Mouse (Mus musculus) left cerebral cortex, postnatal 4 days (tissue): ENCODE results near the gene Olfr196. TPM values are rescaled to one million over a fixed set of nuclear protein-coding genes. Genes with fewer than 3 reads are reported as not detected.
"Not testable (repeated sequence)": the region's sequence is repeated elsewhere in the genome, so short reads cannot be mapped to it uniquely, and the experiment has no call there.

Source experiments
- DNase-seq: peaks from one replicate; pipeline ENCODE4 v3.0.0-alpha.2; 2022
- intact Hi-C: fragments of 180-260 bp; cut with DNase I; formaldehyde crosslinking; loops from one replicate; pipeline ENCODE4 v1.15.1; 2025
- total RNA-seq, 2 experiments: library from RNA; stranded (reverse); gene quantifications; 2 replicates each; pipeline ENCODE4 v1.2.3; 2021

Gene Olfr196
- not detected for total RNA-seq

- no peak for DNase-seq
- intact Hi-C loops = no loop called here
Observed at GRCm38 (mm10) chr16:59170354-59170753, at the start of gene Olfr196. TSS of gene Olfr196 (minus strand) at chr16:59170454.

- intact Hi-C loops, DNase-seq: not testable (repeated sequence)
Observed at GRCm38 (mm10) chr16:59219667-59220066, 49.4 kb upstream of the Olfr196 start, which contains the start of gene Olfr199. TSS of gene Olfr199 (minus strand) at chr16:59219767.

GRCm38 (mm10) chr16:59217861-59218260 lies 47.6 kb upstream of the Olfr196 start:
- intact Hi-C loops, DNase-seq: not testable (repeated sequence)

GRCm38 (mm10) chr16:59203433-59203832 lies 33.2 kb upstream of the Olfr196 start, which contains the start of gene Olfr198:
TSS of gene Olfr198 (minus strand) at chr16:59203533.
- intact Hi-C loops, DNase-seq: not testable (repeated sequence)

GRCm38 (mm10) chr16:59151996-59152395 lies 18.3 kb downstream of the Olfr196 start:
- DNase-seq = no peak

GRCm38 (mm10) chr16:59146746-59147145 lies 23.5 kb downstream of the Olfr196 start, which contains the start of gene Olfr195:
TSS of gene Olfr195 (plus strand) at chr16:59147046.
- DNase-seq = no peak
- intact Hi-C loops = no loop called here

More at GRCm38 (mm10) chr16:59151996-59152395, 18.3 kb downstream of the Olfr196 start:
- intact Hi-C loops = no loop called here

- intact Hi-C loops = no loop called here
- DNase-seq = no peak
Observed at GRCm38 (mm10) chr16:59141105-59141504, 29.1 kb downstream of the Olfr196 start.

GRCm38 (mm10) chr16:59130740-59131139 lies 39.5 kb downstream of the Olfr196 start:
- no peak for DNase-seq
- intact Hi-C loops = no loop called here

- no peak for DNase-seq
- intact Hi-C loops = no loop called here
Observed at GRCm38 (mm10) chr16:59120969-59121368, 49.3 kb downstream of the Olfr196 start, which contains the start of gene Olfr194. TSS of gene Olfr194 (minus strand) at chr16:59121069.

Other genes with a start within 250 kb of the Olfr196 start
- not detected for gene Olfr181, start 241.7 kb downstream of the Olfr196 start, total RNA-seq
- gene Olfr180, start 241.1 kb downstream of the Olfr196 start, total RNA-seq = not detected
- not detected for gene Olfr183, start 175.1 kb downstream of the Olfr196 start, total RNA-seq
- not detected for gene Olfr186, start 140.2 kb downstream of the Olfr196 start, total RNA-seq
- gene Olfr187, start 130.7 kb downstream of the Olfr196 start, total RNA-seq = not detected
- gene Olfr190, start 92.4 kb downstream of the Olfr196 start, total RNA-seq = not detected
- gene Olfr191, start 80.6 kb downstream of the Olfr196 start, total RNA-seq = not detected
- gene Olfr193, start 58.6 kb downstream of the Olfr196 start, total RNA-seq = not detected
- not detected for gene Olfr194, start 49.4 kb downstream of the Olfr196 start, total RNA-seq
- gene Olfr195, start 23.4 kb downstream of the Olfr196 start, total RNA-seq = not detected
- gene Olfr198, start 33.1 kb upstream of the Olfr196 start, total RNA-seq = not detected
- gene Olfr199, start 49.3 kb upstream of the Olfr196 start, total RNA-seq = not detected
- gene Olfr201, start 102.2 kb upstream of the Olfr196 start, total RNA-seq = not detected
- not detected for gene Olfr202, start 116.3 kb upstream of the Olfr196 start, total RNA-seq
- not detected for gene Olfr203, start 128.4 kb upstream of the Olfr196 start, total RNA-seq
- gene Olfr204, start 147.8 kb upstream of the Olfr196 start, total RNA-seq = under 1 TPM; 0.06 to 0.12 TPM
- not detected for gene Olfr205, start 160.7 kb upstream of the Olfr196 start, total RNA-seq
- gene Olfr206, start 178.8 kb upstream of the Olfr196 start, total RNA-seq = not detected
- not detected for gene Olfr209, start 193.5 kb upstream of the Olfr196 start, total RNA-seq
- gene Gabrr3, start 236.9 kb upstream of the Olfr196 start, total RNA-seq = not detected